Mouse (Mus musculus) testis, adult 2 months (tissue): ENCODE data around the gene Mblac1. TPM values are rescaled to one million over a fixed set of nuclear protein-coding genes. Genes with fewer than 3 reads are reported as not detected.

Experiments used
- H3K27ac ChIP-seq: fragments of 200-500 bp; 2 replicates; pipeline ENCODE4 v1.5.1; 2012; ENCODE audit warnings: low read depth, low read length; ENCODE audit not compliant: control insufficient read depth, insufficient read depth
- H3K27me3 ChIP-seq: fragments of 200-500 bp; 2 replicates; pipeline ENCODE4 v1.6.1; 2012; ENCODE audit warnings: mild to moderate bottlenecking, low read length, moderate library complexity; ENCODE audit not compliant: control insufficient read depth, insufficient read depth
- H3K36me3 ChIP-seq: fragments of 200-500 bp; 2 replicates; pipeline ENCODE4 v1.6.1; 2012; ENCODE audit warnings: mild to moderate bottlenecking, low read length; ENCODE audit not compliant: control insufficient read depth, insufficient read depth
- H3K4me1 ChIP-seq: fragments of 200-500 bp; 2 replicates; pipeline ENCODE4 v1.6.1; 2012; ENCODE audit warnings: low read length; ENCODE audit not compliant: control insufficient read depth, insufficient read depth
- H3K4me3 ChIP-seq: fragments of 200-500 bp; 2 replicates; pipeline ENCODE4 v1.5.1; 2012; ENCODE audit warnings: low read depth, mild to moderate bottlenecking, low read length, moderate library complexity, mixed read lengths; ENCODE audit not compliant: control insufficient read depth
- CTCF ChIP-seq: fragments of 200-500 bp; IDR thresholded peaks from 2 replicates; pipeline ENCODE4 v1.5.1; 2012; ENCODE audit warnings: low read depth, mild to moderate bottlenecking, inconsistent platforms, low read length, moderate library complexity; ENCODE audit not compliant: control insufficient read depth, insufficient read depth, insufficient replicate concordance
- POLR2A ChIP-seq: fragments of 200-500 bp; IDR thresholded peaks from 2 replicates; pipeline ENCODE4 v1.6.1; 2012; ENCODE audit warnings: low read depth, mild to moderate bottlenecking, inconsistent platforms, low read length, moderate library complexity; ENCODE audit not compliant: control insufficient read depth
- polyA plus RNA-seq: library from polyadenylated mRNA; depleted of rRNA; stranded (reverse); fragments of >200 nt; gene quantifications from 2 replicates; pipeline ENCODE4 v1.2.3, GENCODE M21; 2012

Gene Mblac1
- polyA plus RNA-seq, 1 experiment: 5.4 TPM

- Histone ChIP-seq H3K4me3 (no peak overlapping the region), H3K36me3 (peaks cover 6% of the 10 kb centered on the region), H3K27ac (no peak overlapping the region), H3K27me3 (no peaks in the 10 kb centered on the region), H3K4me1 (no peaks in the 10 kb centered on the region; the same call in 1 of the 2 replicates)
- TF ChIP-seq POLR2A (no peak), CTCF (no peak)
Measured at GRCm38 (mm10) chr5:138163610-138164009, 30.5 kb upstream of the Mblac1 start.

- Histone ChIP-seq H3K4me1 (no peaks in the 10 kb centered on the region), H3K4me3 (no peak overlapping the region), H3K36me3 (peaks cover 6% of the 10 kb centered on the region), H3K27ac (no peak overlapping the region), H3K27me3 (no peaks in the 10 kb centered on the region)
- no peak for TF ChIP-seq CTCF
- TF ChIP-seq POLR2A: no peak
Measured at GRCm38 (mm10) chr5:138165594-138165993, 28.5 kb upstream of the Mblac1 start.

- TF ChIP-seq CTCF (no peak), POLR2A (peak; percentile 50)
- Histone ChIP-seq H3K4me3 (peak overlapping the region; percentile 99), H3K27me3 (no peaks in the 10 kb centered on the region), H3K27ac (peak overlapping the region; percentile 79), H3K36me3 (peaks cover 5% of the 10 kb centered on the region), H3K4me1 (no peaks in the 10 kb centered on the region; the same call in 1 of the 2 replicates)
Measured at GRCm38 (mm10) chr5:138170936-138171561, 23.1 kb upstream of the Mblac1 start.

- no peaks in the 10 kb centered on the region; the same call in 1 of the 2 replicates for H3K4me1 ChIP-seq
- no peaks in the 10 kb centered on the region for H3K27me3 ChIP-seq
- peak within 1 kb of the TSS; percentile 79 for H3K27ac ChIP-seq
- peak within 1 kb of the TSS; percentile 99 for H3K4me3 ChIP-seq
- TF ChIP-seq POLR2A (peak; percentile 62), CTCF (no peak)
- peaks cover 3% of the 10 kb centered on the region; the same call in 1 of the 2 replicates for H3K36me3 ChIP-seq
Measured at GRCm38 (mm10) chr5:138171695-138172491, 22.2 kb upstream of the Mblac1 start, which contains the start of the genes Ap4m1 and Mcm7. Ap4m1 (plus strand) TSS chr5:138172002. Mcm7 (minus strand) TSS chr5:138172422.

GRCm38 (mm10) chr5:138173217-138173616, 20.9 kb upstream of the Mblac1 start:
- H3K27ac ChIP-seq: no peak overlapping the region

GRCm38 (mm10) chr5:138186950-138187638, 7.0 kb upstream of the Mblac1 start, which contains the start of the genes Taf6 and Cnpy4:
Taf6 (minus strand) TSS chr5:138187451.
Cnpy4 (plus strand) TSS chr5:138187485.
- H3K4me1 ChIP-seq: peaks cover 6% of the 10 kb centered on the region
- no peaks in the 10 kb centered on the region for H3K27me3 ChIP-seq
- no peaks in the 10 kb centered on the region for H3K36me3 ChIP-seq
- TF ChIP-seq CTCF (no peak), POLR2A (peak; percentile 90)
- H3K27ac ChIP-seq: peak within 1 kb of the TSS; percentile 97
- peak within 1 kb of the TSS; percentile 98 for H3K4me3 ChIP-seq

More at GRCm38 (mm10) chr5:138173217-138173616, 20.9 kb upstream of the Mblac1 start:
- TF ChIP-seq CTCF (no peak), POLR2A (no peak)
- Histone ChIP-seq H3K4me1 (no peaks in the 10 kb centered on the region; the same call in 1 of the 2 replicates), H3K27me3 (no peaks in the 10 kb centered on the region), H3K4me3 (peak overlapping the region; percentile 99; the same call in 1 of the 2 replicates), H3K36me3 (peaks cover 2% of the 10 kb centered on the region; the same call in 1 of the 2 replicates)
